Mouse (Mus musculus) kidney, adult 2 months (tissue): ENCODE measurements around the gene Cd200r3. TPM values are rescaled to one million over a fixed set of nuclear protein-coding genes. Genes with fewer than 3 reads are reported as not detected.

Source experiments
- DNase-seq: peaks from one replicate; pipeline ENCODE4 v3.0.0; 2021
- H3K27ac ChIP-seq: fragments of 200-500 bp; 2 replicates; pipeline ENCODE4 v1.5.1; 2012; ENCODE audit warnings: low read depth, low read length, control low read depth, inconsistent platforms; ENCODE audit not compliant: insufficient read depth
- H3K27me3 ChIP-seq: fragments of 200-500 bp; replicated peaks from 2 replicates; pipeline ENCODE4 v1.6.1; 2012; ENCODE audit warnings: mild to moderate bottlenecking, moderate library complexity, low read length, inconsistent platforms; ENCODE audit not compliant: control insufficient read depth, insufficient read depth
- H3K36me3 ChIP-seq: fragments of 200-500 bp; 2 replicates; pipeline ENCODE4 v1.6.1; 2012; ENCODE audit warnings: mild to moderate bottlenecking, moderate library complexity, low read length, inconsistent platforms; ENCODE audit not compliant: control insufficient read depth, insufficient read depth
- H3K4me1 ChIP-seq: fragments of 200-500 bp; 2 replicates; pipeline ENCODE4 v1.6.1; 2011; ENCODE audit warnings: low read length; ENCODE audit not compliant: control insufficient read depth, insufficient read depth
- H3K4me3 ChIP-seq: fragments of 200-500 bp; 2 replicates; pipeline ENCODE4 v1.5.1; 2011; ENCODE audit warnings: mild to moderate bottlenecking, low read depth, low read length, control low read depth; ENCODE audit not compliant: insufficient read depth
- CTCF ChIP-seq: fragments of 200-500 bp; conservative IDR thresholded peaks from 2 replicates; pipeline ENCODE4 v1.5.1; 2011; ENCODE audit warnings: low read depth, mild to moderate bottlenecking, control low read depth, low read length, moderate library complexity, mixed read lengths; ENCODE audit not compliant: insufficient read depth, insufficient read length
- POLR2A ChIP-seq: fragments of 200-500 bp; IDR thresholded peaks from one replicate; pipeline ENCODE4 v1.6.1; 2011; ENCODE audit warnings: low read depth, low read length, control low read depth
- WGBS: fragments of 180-500 bp; shearing (Covaris S2); methylation state at CpG from one replicate; pipeline ENCODE4 v1.1.7; 2018; 5-methylcytosine and 5-hydroxymethylcytosine counted together
- polyA plus RNA-seq: library from polyadenylated mRNA; depleted of rRNA; stranded (reverse); fragments of >200 nt; gene quantifications from 2 replicates; pipeline ENCODE4 v1.2.3, GENCODE M21; 2012

Gene Cd200r3
- polyA plus RNA-seq, 1 experiment: 0.14 TPM

GRCm38 (mm10) chr16:44979355-44979896 is 35.9 kb downstream of the Cd200r3 start:
- TF ChIP-seq POLR2A: no peak
- TF ChIP-seq CTCF: no peak
- WGBS: 78% methylated on average over 3 of the region's 3 CpGs
- no peaks in the 10 kb centered on the region for H3K4me1 ChIP-seq
- no peak overlapping the region for H3K4me3 ChIP-seq
- no peaks in the 10 kb centered on the region for H3K36me3 ChIP-seq
- no peak overlapping the region for H3K27ac ChIP-seq
- H3K27me3 ChIP-seq: no peaks in the 10 kb centered on the region
- DNase-seq: no peak

DNA sequence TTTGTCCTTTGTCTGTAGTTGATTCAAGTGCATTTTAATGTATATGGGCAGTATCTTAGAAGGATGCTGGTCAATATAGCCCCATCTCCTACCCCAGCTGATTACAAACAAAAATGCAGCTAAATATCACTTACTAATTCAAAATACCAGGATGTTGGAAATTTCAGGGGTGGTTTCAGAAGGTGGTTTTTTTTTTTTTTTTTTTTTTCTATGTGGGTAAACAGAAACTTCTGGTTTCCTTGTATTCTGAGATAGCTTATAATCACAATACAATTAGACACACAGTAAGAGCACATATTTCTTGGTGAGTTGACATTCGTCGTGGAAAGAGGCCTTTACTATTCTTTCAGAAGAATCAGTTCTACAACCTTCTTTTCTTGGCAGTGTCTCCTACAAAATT is 39.5 kb downstream of the Cd200r3 start:
- Histone ChIP-seq H3K36me3 (no peaks in the 10 kb centered on the region), H3K27me3 (no peaks in the 10 kb centered on the region), H3K4me1 (no peaks in the 10 kb centered on the region), H3K4me3 (no peak overlapping the region), H3K27ac (no peak overlapping the region)
- TF ChIP-seq POLR2A (no peak), CTCF (no peak)
- WGBS: 71% methylated on average over 2 of the region's 2 CpGs
- no peak for DNase-seq

GRCm38 (mm10) chr16:44983379-44984060 is 40.0 kb downstream of the Cd200r3 start:
- no peak overlapping the region for H3K4me3 ChIP-seq
- WGBS: 71% methylated on average over 3 of the region's 3 CpGs
- H3K36me3 ChIP-seq: no peaks in the 10 kb centered on the region
- no peak overlapping the region for H3K27ac ChIP-seq
- no peak for DNase-seq
- no peaks in the 10 kb centered on the region for H3K4me1 ChIP-seq
- H3K27me3 ChIP-seq: no peaks in the 10 kb centered on the region
- TF ChIP-seq CTCF: no peak
- TF ChIP-seq POLR2A: no peak

DNA sequence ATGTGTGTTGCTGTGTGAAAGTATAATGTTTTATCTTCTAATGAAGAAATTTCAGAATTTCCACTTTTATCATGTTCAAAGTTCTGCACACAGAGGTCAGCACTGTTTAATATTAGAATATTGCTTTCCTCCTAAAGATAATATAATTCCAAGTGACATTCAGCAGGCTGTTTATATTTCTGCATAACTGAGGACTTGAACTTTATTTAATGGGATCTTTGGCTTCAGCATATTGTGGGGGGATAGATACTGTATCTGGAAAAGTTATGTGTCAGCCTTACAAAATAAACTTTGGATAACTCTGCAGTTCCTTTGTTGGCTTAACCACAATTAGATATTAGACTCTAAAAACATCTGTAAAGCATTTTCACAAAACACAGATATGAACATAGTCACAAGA is 40.6 kb downstream of the Cd200r3 start:
- Histone ChIP-seq H3K4me3 (no peak overlapping the region), H3K27ac (no peak overlapping the region), H3K36me3 (no peaks in the 10 kb centered on the region), H3K4me1 (no peaks in the 10 kb centered on the region), H3K27me3 (no peaks in the 10 kb centered on the region)
- DNase-seq: no peak
- TF ChIP-seq POLR2A (no peak), CTCF (no peak)

DNA sequence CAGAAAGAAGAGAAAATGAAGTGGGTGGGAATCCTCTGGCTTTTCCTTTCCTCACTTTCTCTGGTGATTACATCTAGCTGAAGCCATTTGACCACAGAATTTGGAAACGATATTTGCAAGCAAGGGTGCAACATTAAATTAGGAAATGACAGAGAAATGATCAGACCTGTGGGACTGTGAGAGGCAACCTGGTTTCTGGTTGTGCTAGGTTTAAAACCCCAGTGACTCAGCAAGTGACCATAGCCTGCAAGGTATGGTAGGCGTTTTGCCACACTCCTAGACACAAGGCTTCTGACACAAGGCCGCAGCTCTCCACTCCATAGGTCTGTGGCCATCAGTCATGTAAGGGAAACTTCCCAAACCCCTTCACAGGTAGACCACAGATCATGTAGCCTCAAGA is 41.4 kb downstream of the Cd200r3 start:
- TF ChIP-seq CTCF: no peak
- TF ChIP-seq POLR2A: no peak
- 93% methylated on average over 3 of the region's 3 CpGs for WGBS
- Histone ChIP-seq H3K27me3 (no peaks in the 10 kb centered on the region), H3K4me3 (no peak overlapping the region), H3K27ac (no peak overlapping the region), H3K4me1 (no peaks in the 10 kb centered on the region), H3K36me3 (no peaks in the 10 kb centered on the region)
- DNase-seq: no peak

- H3K27ac ChIP-seq: no peak overlapping the region
- H3K27me3 ChIP-seq: no peaks in the 10 kb centered on the region
- TF ChIP-seq CTCF: no peak
- TF ChIP-seq POLR2A: no peak
- H3K36me3 ChIP-seq: no peaks in the 10 kb centered on the region
- WGBS: 63% methylated on average over 2 of the region's 2 CpGs
- H3K4me3 ChIP-seq: no peak overlapping the region
- no peaks in the 10 kb centered on the region for H3K4me1 ChIP-seq
- no peak for DNase-seq
Measured at GRCm38 (mm10) chr16:44986029-44986428, 42.6 kb downstream of the Cd200r3 start.

DNA sequence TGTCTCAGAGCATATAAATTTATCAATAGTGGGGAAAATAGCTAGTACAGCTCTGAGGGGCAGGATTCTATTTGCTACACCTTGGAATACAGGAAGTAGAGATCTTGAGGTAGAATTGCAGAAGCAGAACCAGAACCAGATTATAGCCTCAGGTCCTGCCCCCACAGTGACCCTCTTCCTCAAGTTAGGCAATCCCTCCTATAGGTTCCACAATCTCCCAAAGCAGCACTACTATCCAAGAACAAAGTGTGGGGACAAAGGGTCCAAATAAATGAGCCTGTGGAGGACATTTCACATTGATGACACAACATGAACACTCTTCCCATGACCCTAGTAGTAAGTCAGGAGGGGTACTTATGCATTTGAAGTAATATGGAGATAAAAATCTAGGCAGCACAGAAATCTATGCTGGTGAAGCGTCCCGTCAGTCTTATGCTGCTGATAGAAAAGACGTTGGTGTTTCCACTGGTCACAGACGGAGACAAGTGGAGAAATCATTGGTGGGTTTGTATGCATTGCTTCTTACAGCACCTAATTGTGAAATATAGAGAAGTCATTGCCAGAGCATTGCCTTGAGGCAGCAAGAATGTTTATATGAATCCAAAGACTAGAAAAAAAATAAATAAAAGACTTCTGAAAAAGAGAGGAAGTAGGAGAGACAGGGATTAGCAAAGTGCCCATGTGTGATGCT is 45.3 kb downstream of the Cd200r3 start:
- Histone ChIP-seq H3K27me3 (no peaks in the 10 kb centered on the region), H3K4me1 (no peaks in the 10 kb centered on the region), H3K36me3 (no peaks in the 10 kb centered on the region), H3K4me3 (no peak overlapping the region), H3K27ac (no peak overlapping the region)
- TF ChIP-seq CTCF: no peak
- WGBS: 90% methylated on average over 4 of the region's 4 CpGs
- DNase-seq: no peak
